Mouse (Mus musculus) cortical plate, adult 2 months (tissue): ENCODE data around the gene Mthfsd.

ENCODE experiments used
- CTCF ChIP-seq: fragments of 200-500 bp; IDR thresholded peaks from 2 replicates; pipeline ENCODE4 v1.5.1; 2011; ENCODE audit warnings: mild to moderate bottlenecking, control low read depth, low read length; ENCODE audit not compliant: insufficient read depth; ENCODE audit errors: extremely low read depth
- POLR2A ChIP-seq: fragments of 200-500 bp; IDR thresholded peaks from 2 replicates; pipeline ENCODE4 v1.6.1; 2011; ENCODE audit warnings: mild to moderate bottlenecking, low read length, control low read depth; ENCODE audit not compliant: insufficient read depth; ENCODE audit errors: extremely low read depth

GRCm38 (mm10) chr8:121118634-121119420, 10.6 kb upstream of the Mthfsd start:
- no peak for TF ChIP-seq CTCF
- TF ChIP-seq POLR2A: no peak
